13 mouse cellular contexts compared by ENCODE assay signal in the genomic region with DNA sequence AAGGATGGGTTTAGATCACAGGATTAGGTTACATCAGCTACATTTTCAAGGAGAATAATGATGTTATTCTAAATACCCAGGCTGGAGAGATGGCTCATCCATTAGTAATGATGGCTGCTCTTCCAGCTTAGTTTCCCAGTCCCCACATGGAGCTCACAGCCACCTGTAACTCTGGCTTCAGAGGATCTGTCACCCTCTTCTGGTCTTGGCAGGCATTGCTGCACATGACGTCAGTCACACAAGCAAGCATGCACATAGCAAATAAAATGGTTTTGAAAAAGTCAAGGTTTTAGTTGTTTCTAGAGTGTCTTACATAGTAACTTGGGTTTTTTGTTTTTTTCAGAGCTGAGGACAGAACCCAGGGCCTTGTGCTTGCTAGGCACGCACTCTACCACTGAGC. TPM values are rescaled to one million over a fixed set of nuclear protein-coding genes. Genes with fewer than 3 reads are reported as not detected.
A peak's percentile ranks its signal among the peaks of the same experiment; 100 is the strongest.
DNase-seq lines count a peak whose midpoint lies in the region; ATAC-seq and TF ChIP-seq lines count a peak whose summit lies in the region.
"Had no signal": no experiment of that assay in that cellular context is flagged by ENCODE, and none has a peak within 500 bp of the region (broad histone marks: within the 10 kb centered on the region; RNA-seq: fewer than 3 reads in every experiment).

No protein-coding gene starts in this region.

- peaks cover 29% of the 10 kb centered on the region; the same call in 1 of the 2 replicates for H3K79me2 ChIP-seq in liver, adult 2 months (ENCODE audit: control insufficient read depth, insufficient read depth, low read length)
- H3K79me2 ChIP-seq in C2C12 (ENCODE audit: control insufficient read depth, insufficient read depth), result peaks cover 62% of the 10 kb centered on the region

- TF ChIP-seq POLR2A in liver, adult 2 months (IDR thresholded peaks at IDR 0.05; ENCODE audit: extremely low read depth, insufficient read depth, low read length), result no peak

- no peak overlapping the region for H3K4me3 ChIP-seq in liver, adult 2 months (ENCODE audit: insufficient read depth, low read depth, low read length)
- H3K4me3 ChIP-seq in liver, embryonic 12.5 days, result no peak overlapping the region
- no peak overlapping the region for H3K4me3 ChIP-seq in C2C12 (ENCODE audit: insufficient read depth, poor library complexity, severe bottlenecking)

- no peak overlapping the region for H3K4me2 ChIP-seq in liver, embryonic 12.5 days

- H3K9ac ChIP-seq in liver, adult 2 months (ENCODE audit: low read depth, low read length), result no peak overlapping the region
- H3K9ac ChIP-seq in liver, embryonic 12.5 days, result no peak overlapping the region

- DNase-seq in embryo, embryonic 10.5 days (ENCODE audit: low spot score), result peak; percentile 39
- no peak for DNase-seq in embryo, embryonic 9.5 days (ENCODE audit: extremely low spot score)
- DNase-seq in liver, adult 2 months (ENCODE audit: extremely low read depth, low read depth, low spot score), result no peak
- peak; percentile 80 for DNase-seq in ZHBTc4 (ENCODE audit: low read depth, low spot score)
- DNase-seq in urinary bladder, postnatal 36 days (ENCODE audit: low spot score in 2 of 2), result no peak
- DNase-seq: cerebellum, adult 11 months; gastrocnemius, postnatal 36 days; heart, postnatal 36 days; right cerebral cortex, postnatal 25 days had no signal

- peak overlapping the region; percentile 55 for H3K27ac ChIP-seq in liver, adult 2 months (replicated peaks; ENCODE audit: insufficient read depth, low read depth, low read length)
- no peak overlapping the region for H3K27ac ChIP-seq in liver, embryonic 12.5 days
- H3K27ac ChIP-seq: macrophage had no signal

- H3K9me3 ChIP-seq in liver, embryonic 12.5 days (replicated peaks), result no peaks in the 10 kb centered on the region

- H3K36me3 ChIP-seq in liver, adult 2 months (ENCODE audit: control insufficient read depth, insufficient read depth, low read length), result no peaks in the 10 kb centered on the region
- peaks cover 44% of the 10 kb centered on the region for H3K36me3 ChIP-seq in liver, embryonic 12.5 days
- peaks cover 4% of the 10 kb centered on the region for H3K36me3 ChIP-seq in C2C12 (ENCODE audit: control insufficient read depth, insufficient read depth)

- H3K4me1 ChIP-seq in liver, adult 2 months (ENCODE audit: control insufficient read depth, insufficient read depth, low read length), result peaks cover 16% of the 10 kb centered on the region
- H3K4me1 ChIP-seq in liver, embryonic 12.5 days, result peaks cover 43% of the 10 kb centered on the region

- H3K79me3 ChIP-seq in C2C12 (ENCODE audit: low read depth), result peaks cover 33% of the 10 kb centered on the region

- WGBS in liver, adult 2 months, result 22% methylated on average over 2 of the region's 2 CpGs
- WGBS in liver, embryonic 12.5 days (ENCODE audit: insufficient replicate concordance), result 65% methylated on average over 2 of the region's 2 CpGs

- H3K27me3 ChIP-seq in liver, adult 2 months (ENCODE audit: control insufficient read depth, insufficient read depth, low read length), result no peaks in the 10 kb centered on the region
- H3K27me3 ChIP-seq in liver, embryonic 12.5 days (replicated peaks), result no peaks in the 10 kb centered on the region
- no peaks in the 10 kb centered on the region for H3K27me3 ChIP-seq in C2C12 (ENCODE audit: control insufficient read depth, insufficient read depth, insufficient read length)

- no peak for ATAC-seq in liver, embryonic 12.5 days
- ATAC-seq in megakaryocyte-erythroid progenitor cell, adult 5-6 weeks (replicated peaks; ENCODE audit: low FRiP score, low TSS enrichment, poor library complexity, severe bottlenecking), result no peak

- H3ac ChIP-seq in C2C12 (ENCODE audit: control insufficient read depth, insufficient read length, low read depth), result no peak overlapping the region

- peak; percentile 63 for TF ChIP-seq CTCF in liver, adult 2 months (IDR thresholded peaks at IDR 0.05; ENCODE audit: low read depth, low read length)
- TF ChIP-seq CTCF in C2C12 (IDR thresholded peaks at IDR 0.05; ENCODE audit: control insufficient read depth, insufficient read depth, insufficient read length), result peak; percentile 10

TF ChIP-seq in C2C12, 6 proteins besides CTCF, POLR2A, EP300 and RAD21:
- TF ChIP-seq CEBPB (IDR thresholded peaks at IDR 0.05; ENCODE audit: low read depth) (no peak), USF1 (IDR thresholded peaks at IDR 0.05; ENCODE audit: low read depth) (no peak), MYOG (IDR thresholded peaks at IDR 0.05; ENCODE audit: control insufficient read depth, extremely low read depth, insufficient read length) (no peak), MYOD1 (IDR thresholded peaks at IDR 0.05; ENCODE audit: control insufficient read depth, insufficient read length, low read depth) (no peak), MAX (IDR thresholded peaks at IDR 0.05) (no peak), FOSL1 (IDR thresholded peaks at IDR 0.05; ENCODE audit: insufficient read depth, low read length, poor library complexity, severe bottlenecking) (no peak)

RNA-seq across cellular contexts. Expression of gene Prrg2, which starts 9.8 kb away (rescaled TPM):
- 26.1 and 32.8 TPM in 2 replicates for total RNA-seq in liver, adult 2 months (2014; rRNA removed)
- 74.1 and 83.8 TPM in 2 replicates for polyA plus RNA-seq in liver, adult 2 months (2012; rRNA removed)
- polyA plus RNA-seq in liver, embryonic 12.5 days (2016; fragmentation: Nextera tagmentation; extraction: Ambion mirVana), result 8.5 and 8.6 TPM in 2 replicates
- 14.0 TPM for polyA plus RNA-seq in C2C12 (2012; fragmentation: generic; extraction: Trizol)
- 4.3 and 4.7 TPM in 2 replicates for total RNA-seq in megakaryocyte-erythroid progenitor cell, adult 5-6 weeks (2014; fragmentation: Nextera tagmentation)
- 3.5 and 6.2 TPM in 2 replicates for total RNA-seq in megakaryocyte-erythroid progenitor cell, adult 5-6 weeks (2017)

RNA-seq across cellular contexts. Expression of gene Nosip, which starts 10.0 kb away (rescaled TPM):
- total RNA-seq in liver, adult 2 months (2014; rRNA removed), result 20.1 and 22.8 TPM in 2 replicates
- polyA plus RNA-seq in liver, adult 2 months (2012; rRNA removed), result 31.4 and 35.8 TPM in 2 replicates
- polyA plus RNA-seq in liver, embryonic 12.5 days (2016; fragmentation: Nextera tagmentation; extraction: Ambion mirVana), result 31.6 and 38.7 TPM in 2 replicates
- 66.6 TPM for polyA plus RNA-seq in C2C12 (2012; fragmentation: generic; extraction: Trizol)
- total RNA-seq in megakaryocyte-erythroid progenitor cell, adult 5-6 weeks (2014; fragmentation: Nextera tagmentation), result 27.8 and 55.1 TPM in 2 replicates
- 40.9 and 48.3 TPM in 2 replicates for total RNA-seq in megakaryocyte-erythroid progenitor cell, adult 5-6 weeks (2017)

RNA-seq across cellular contexts. Expression of gene Prr12, which starts 19.5 kb away (rescaled TPM):
- total RNA-seq in liver, adult 2 months (2014; rRNA removed), result 1.2 and 1.7 TPM in 2 replicates
- polyA plus RNA-seq in liver, adult 2 months (2012; rRNA removed), result 2.7 and 3.7 TPM in 2 replicates
- polyA plus RNA-seq in liver, embryonic 12.5 days (2016; fragmentation: Nextera tagmentation; extraction: Ambion mirVana), result 3.0 and 4.1 TPM in 2 replicates
- polyA plus RNA-seq in C2C12 (2012; fragmentation: generic; extraction: Trizol), result 14.2 TPM
- 26.6 and 28.7 TPM in 2 replicates for total RNA-seq in megakaryocyte-erythroid progenitor cell, adult 5-6 weeks (2014; fragmentation: Nextera tagmentation)
- total RNA-seq in megakaryocyte-erythroid progenitor cell, adult 5-6 weeks (2017), result 1.9 and 2.1 TPM in 2 replicates

RNA-seq across cellular contexts. Expression of gene Rcn3, which starts 19.8 kb away (rescaled TPM):
- 6.7 and 8.8 TPM in 2 replicates for total RNA-seq in liver, adult 2 months (2014; rRNA removed)
- polyA plus RNA-seq in liver, adult 2 months (2012; rRNA removed), result 14.9 and 16.3 TPM in 2 replicates
- polyA plus RNA-seq in liver, embryonic 12.5 days (2016; fragmentation: Nextera tagmentation; extraction: Ambion mirVana), result 69.1 and 70.9 TPM in 2 replicates
- 166 TPM for polyA plus RNA-seq in C2C12 (2012; fragmentation: generic; extraction: Trizol)
- 7.6 and 15.6 TPM in 2 replicates for total RNA-seq in megakaryocyte-erythroid progenitor cell, adult 5-6 weeks (2014; fragmentation: Nextera tagmentation)
- total RNA-seq in megakaryocyte-erythroid progenitor cell, adult 5-6 weeks (2017), result 16.7 and 23.0 TPM in 2 replicates

RNA-seq across cellular contexts. Expression of gene Fcgrt, which starts 31.4 kb away (rescaled TPM):
- total RNA-seq in liver, adult 2 months (2014; rRNA removed), result 163 and 188 TPM in 2 replicates
- polyA plus RNA-seq in liver, adult 2 months (2012; rRNA removed), result 170 and 193 TPM in 2 replicates
- 26.6 and 26.9 TPM in 2 replicates for polyA plus RNA-seq in liver, embryonic 12.5 days (2016; fragmentation: Nextera tagmentation; extraction: Ambion mirVana)
- 30.7 TPM for polyA plus RNA-seq in C2C12 (2012; fragmentation: generic; extraction: Trizol)
- 0.82 TPM in 1 of 2 replicates, not detected in the other for total RNA-seq in megakaryocyte-erythroid progenitor cell, adult 5-6 weeks (2014; fragmentation: Nextera tagmentation)
- total RNA-seq in megakaryocyte-erythroid progenitor cell, adult 5-6 weeks (2017), result 1.1 and 1.8 TPM in 2 replicates

Comparison
In these comparisons a context has a peak if more than half of its experiments do, and no peak if none do; other contexts are left out.
1. DNase-seq: peak in embryo, embryonic 10.5 days (single experiment) and ZHBTc4 (single experiment); none in embryo, embryonic 9.5 days (single experiment), liver, adult 2 months (single experiment) and urinary bladder, postnatal 36 days (0 of 2).